Mouse (Mus musculus) heart, postnatal 0 days (tissue): ENCODE measurements around the gene Rfx1. TPM values are rescaled to one million over a fixed set of nuclear protein-coding genes. Genes with fewer than 3 reads are reported as not detected.

Experiments used
- ATAC-seq: fragments of 200-750 bp; cut with Nextera tagmentation; 2 replicates; pipeline ENCODE4 v1.8.0; 2017; ENCODE audit warnings: low read depth, moderate number of reproducible peaks, moderate library complexity; ENCODE audit not compliant: insufficient read depth
- DNase-seq: peaks from one replicate; pipeline ENCODE4 v3.0.0-alpha.2; 2016; ENCODE audit warnings: low spot score
- H3K27ac ChIP-seq: fragments of 300-500 bp; sonication (generic); 2 replicates; pipeline ENCODE4 v1.5.1; 2014; ENCODE audit warnings: low read depth, mild to moderate bottlenecking
- H3K27me3 ChIP-seq: fragments of 300-500 bp; sonication (generic); 2 replicates; pipeline ENCODE4 v1.6.1; 2014; ENCODE audit warnings: low read length, mixed read lengths; ENCODE audit not compliant: control insufficient read depth, insufficient read depth
- H3K36me3 ChIP-seq: fragments of 300-500 bp; sonication (generic); replicated peaks from 2 replicates; pipeline ENCODE4 v1.6.1; 2014; ENCODE audit warnings: low read length, mixed read lengths; ENCODE audit not compliant: control insufficient read depth, insufficient read depth
- H3K4me1 ChIP-seq: fragments of 300-500 bp; sonication (generic); 2 replicates; pipeline ENCODE4 v1.6.1; 2014; ENCODE audit warnings: antibody characterized with exemption; ENCODE audit not compliant: control insufficient read depth, insufficient read depth
- H3K4me2 ChIP-seq: fragments of 300-500 bp; sonication (generic); 2 replicates; pipeline ENCODE4 v1.6.1; 2014; ENCODE audit warnings: low read depth, mild to moderate bottlenecking, low read length, moderate library complexity
- H3K4me3 ChIP-seq: fragments of 300-500 bp; sonication (generic); 2 replicates; pipeline ENCODE4 v1.5.1; 2014; ENCODE audit warnings: low read depth, low read length
- H3K9ac ChIP-seq: fragments of 300-500 bp; sonication (generic); replicated peaks from 2 replicates; pipeline ENCODE4 v1.6.1; 2014; ENCODE audit warnings: low read depth, low read length, mixed read lengths
- H3K9me3 ChIP-seq: fragments of 300-500 bp; sonication (generic); replicated peaks from 2 replicates; pipeline ENCODE4 v1.6.1; 2016; ENCODE audit warnings: low read length; ENCODE audit not compliant: control insufficient read depth
- CTCF ChIP-seq: IDR thresholded peaks from 2 replicates; pipeline ENCODE4 v1.5.1; 2016; ENCODE audit warnings: antibody characterized with exemption, control low read depth, low read depth
- EP300 ChIP-seq: IDR thresholded peaks from 2 replicates; pipeline ENCODE4 v1.6.1; 2016; ENCODE audit warnings: antibody characterized with exemption, low read depth
- WGBS: fragments of 180-500 bp; shearing (Covaris S2); extraction: QIAGEN DNeasy Blood & Tissue Kit; methylation state at CpG from one replicate; pipeline ENCODE4 v1.1.7; 2014; 5-methylcytosine and 5-hydroxymethylcytosine counted together
- polyA plus RNA-seq: library from polyadenylated mRNA; unstranded; fragments of >200 nt; fragmentation: Nextera tagmentation; extraction: Ambion mirVana; gene quantifications from 2 replicates; pipeline ENCODE4 v1.2.1, GENCODE M21; 2015
- total RNA-seq: library from RNA; depleted of rRNA; stranded (reverse); fragments of >200 nt; gene quantifications from 2 replicates; pipeline ENCODE4 v1.2.3, GENCODE M21; 2014; ENCODE audit warnings: low replicate concordance

The Rfx1 gene
- total and polyA plus RNA-seq, 2 experiments from 2014 or later: 2.4 to 15.3 TPM

DNA sequence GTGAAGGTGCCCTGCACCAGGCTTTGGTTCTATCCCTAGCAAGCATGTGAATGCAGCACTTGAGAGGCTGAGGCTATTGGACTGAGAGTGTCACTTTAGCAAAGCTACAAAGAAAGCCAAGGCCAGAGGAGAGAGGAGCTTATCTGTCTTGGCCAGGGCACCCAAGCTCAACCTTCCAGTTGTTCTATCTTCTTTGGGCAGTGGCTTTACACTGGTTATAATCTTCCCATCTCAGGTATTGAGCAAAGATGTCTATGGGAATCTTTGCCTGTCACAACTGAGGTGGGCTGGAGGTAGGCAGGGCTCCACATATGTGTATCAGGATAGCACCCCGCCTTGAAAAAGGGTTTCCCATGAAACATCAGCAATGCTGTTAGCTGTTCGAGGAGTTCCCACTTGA, 6.4 kb upstream of the Rfx1 start:
- no peak overlapping the region for H3K4me3 ChIP-seq
- no peak overlapping the region for H3K4me2 ChIP-seq
- no peak for DNase-seq
- TF ChIP-seq EP300 (no peak), CTCF (no peak)
- H3K9me3 ChIP-seq: no peaks in the 10 kb centered on the region
- WGBS: 69% methylated on average over 2 of the region's 2 CpGs
- H3K36me3 ChIP-seq: no peaks in the 10 kb centered on the region
- ATAC-seq: no peak
- H3K27ac ChIP-seq: no peak overlapping the region
- H3K9ac ChIP-seq: no peak overlapping the region
- H3K4me1 ChIP-seq: no peaks in the 10 kb centered on the region
- no peaks in the 10 kb centered on the region for H3K27me3 ChIP-seq

- Histone ChIP-seq H3K36me3 (no peaks in the 10 kb centered on the region), H3K4me2 (no peak overlapping the region), H3K4me1 (peaks cover 16% of the 10 kb centered on the region), H3K4me3 (no peak overlapping the region), H3K9me3 (no peaks in the 10 kb centered on the region), H3K27ac (peak overlapping the region; percentile 72; the same call in 1 of the 2 replicates), H3K9ac (no peak overlapping the region), H3K27me3 (no peaks in the 10 kb centered on the region)
- TF ChIP-seq CTCF (no peak), EP300 (no peak)
- ATAC-seq (no peak), DNase-seq (no peak)
- WGBS: 51% methylated on average over 8 of the region's 8 CpGs
These were observed 2.6 kb upstream of the Rfx1 start for GRCm38 (mm10) chr8:84063861-84064610.

- ATAC-seq (no peak), DNase-seq (no peak)
- H3K4me1 ChIP-seq: peaks cover 25% of the 10 kb centered on the region
- H3K9me3 ChIP-seq: no peaks in the 10 kb centered on the region
- peak within 1 kb of the TSS; percentile 81 for H3K4me2 ChIP-seq
- TF ChIP-seq CTCF (no peak), EP300 (no peak)
- peak within 1 kb of the TSS; percentile 63 for H3K4me3 ChIP-seq
- H3K27me3 ChIP-seq: no peaks in the 10 kb centered on the region
- WGBS: 100% methylated on average over 1 of the region's 1 CpGs
- peak within 1 kb of the TSS; percentile 82 for H3K27ac ChIP-seq
- H3K36me3 ChIP-seq: no peaks in the 10 kb centered on the region
- H3K9ac ChIP-seq: peak within 1 kb of the TSS; percentile 73
These were observed 1.6 kb upstream of the Rfx1 start, which contains the start of gene Gm10643 for GRCm38 (mm10) chr8:84065037-84065436. Gm10643 (minus strand) TSS chr8:84065137.

GRCm38 (mm10) chr8:84065457-84066072, 1.1 kb upstream of the Rfx1 start:
- no peak for ATAC-seq
- 32% methylated on average over 5 of the region's 5 CpGs for WGBS

GRCm38 (mm10) chr8:84067047-84067573, 476 bp downstream of the Rfx1 start:
- peak overlapping the region; percentile 57 for H3K4me2 ChIP-seq
- peaks cover 44% of the 10 kb centered on the region for H3K4me1 ChIP-seq
- peak overlapping the region; percentile 97 for H3K4me3 ChIP-seq
- H3K9me3 ChIP-seq: no peaks in the 10 kb centered on the region
- under 1% methylated on average over 48 of the region's 58 CpGs for WGBS
- peak; percentile 89 for DNase-seq
- peak; percentile 76 for ATAC-seq
- H3K9ac ChIP-seq: peak overlapping the region; percentile 77
- H3K27ac ChIP-seq: peak overlapping the region; percentile 98
- no peaks in the 10 kb centered on the region for H3K27me3 ChIP-seq
- no peaks in the 10 kb centered on the region for H3K36me3 ChIP-seq
- TF ChIP-seq CTCF (no peak), EP300 (no peak)

More at GRCm38 (mm10) chr8:84065457-84066072, 1.1 kb upstream of the Rfx1 start:
- H3K4me3 ChIP-seq: peak overlapping the region; percentile 63
- TF ChIP-seq EP300 (no peak), CTCF (no peak)
- peak overlapping the region; percentile 81 for H3K4me2 ChIP-seq
- DNase-seq: no peak
- no peaks in the 10 kb centered on the region for H3K36me3 ChIP-seq
- no peaks in the 10 kb centered on the region for H3K9me3 ChIP-seq
- H3K9ac ChIP-seq: peak overlapping the region; percentile 73
- peak overlapping the region; percentile 82 for H3K27ac ChIP-seq
- no peaks in the 10 kb centered on the region for H3K27me3 ChIP-seq
- peaks cover 30% of the 10 kb centered on the region for H3K4me1 ChIP-seq
